Mouse (Mus musculus) Patski (cell line): ENCODE data around the gene Emc10. TPM values are rescaled to one million over a fixed set of nuclear protein-coding genes. Genes with fewer than 3 reads are reported as not detected.

Experiments used
- ATAC-seq: fragments of 100-300 bp; one replicate; pipeline ENCODE4 v1.8.0; 2021
- CTCF ChIA-PET: fragments of 350-600 bp; sonication (Branson Sonifier 250); formaldehyde crosslinking; loops from one replicate; lab custom pipeline; 2022; ENCODE audit warnings: inconsistent platforms; lab: Charles Lee
- POLR2A ChIA-PET: fragments of 350-600 bp; sonication (Branson Sonifier 250); formaldehyde crosslinking; loops from one replicate; lab custom pipeline; 2022; ENCODE audit warnings: antibody characterized with exemption, inconsistent platforms; lab: Charles Lee
- DNase-seq: peaks from one replicate; pipeline ENCODE4 v3.0.0-alpha.2; 2011; ENCODE audit warnings: low read depth, low spot score
- H3K27me3 ChIP-seq: fragments of 371-371 bp; one replicate; pipeline ENCODE4 v1.5.1; 2021
- CTCF ChIP-seq: fragments of 100-300 bp; IDR thresholded peaks from one replicate; pipeline ENCODE4 v1.5.1; 2021
- in situ Hi-C: fragments of 300-500 bp; cut with MboI; formaldehyde crosslinking; loops from 3 replicates; pipeline ENCODE4 v1.11.1; 2018; ENCODE audit warnings: low pct_unique_long_range_greater_than_20kb, mixed read lengths
- polyA plus RNA-seq: library from polyadenylated mRNA; unstranded; gene quantifications from one replicate; pipeline ENCODE4 v1.2.3, GENCODE M21; 2021

The Emc10 gene
- polyA plus RNA-seq, 1 experiment from 2014 or later: 249 TPM

DNA sequence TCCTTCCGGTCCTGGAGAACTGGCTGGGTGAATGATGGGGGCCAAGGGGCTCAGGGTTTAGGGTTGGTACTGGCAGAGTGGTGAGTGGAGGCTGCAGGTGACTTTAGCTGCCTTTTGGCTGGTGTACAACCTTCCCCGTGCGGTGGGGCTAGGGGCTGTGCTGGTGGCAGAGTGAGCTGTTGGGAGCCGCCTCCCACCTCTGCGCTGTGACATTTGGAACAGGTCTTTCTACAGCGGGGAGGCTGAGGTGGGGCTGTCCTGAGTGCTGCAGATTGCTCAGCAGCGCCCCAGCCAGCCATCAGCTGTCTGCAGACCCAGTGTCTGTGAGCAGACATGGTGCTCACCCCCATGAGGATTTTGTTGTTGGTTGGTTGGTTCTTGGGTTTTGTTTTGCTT, 50.8 kb downstream of the Emc10 start:
- no peak for TF ChIP-seq CTCF
- CTCF ChIA-PET: no interaction called here
- H3K27me3 ChIP-seq: peaks cover 78% of the 10 kb centered on the region
- ATAC-seq (no peak), DNase-seq (no peak)
- in situ Hi-C loops: no loop called here
- POLR2A ChIA-PET: no interaction called here

DNA sequence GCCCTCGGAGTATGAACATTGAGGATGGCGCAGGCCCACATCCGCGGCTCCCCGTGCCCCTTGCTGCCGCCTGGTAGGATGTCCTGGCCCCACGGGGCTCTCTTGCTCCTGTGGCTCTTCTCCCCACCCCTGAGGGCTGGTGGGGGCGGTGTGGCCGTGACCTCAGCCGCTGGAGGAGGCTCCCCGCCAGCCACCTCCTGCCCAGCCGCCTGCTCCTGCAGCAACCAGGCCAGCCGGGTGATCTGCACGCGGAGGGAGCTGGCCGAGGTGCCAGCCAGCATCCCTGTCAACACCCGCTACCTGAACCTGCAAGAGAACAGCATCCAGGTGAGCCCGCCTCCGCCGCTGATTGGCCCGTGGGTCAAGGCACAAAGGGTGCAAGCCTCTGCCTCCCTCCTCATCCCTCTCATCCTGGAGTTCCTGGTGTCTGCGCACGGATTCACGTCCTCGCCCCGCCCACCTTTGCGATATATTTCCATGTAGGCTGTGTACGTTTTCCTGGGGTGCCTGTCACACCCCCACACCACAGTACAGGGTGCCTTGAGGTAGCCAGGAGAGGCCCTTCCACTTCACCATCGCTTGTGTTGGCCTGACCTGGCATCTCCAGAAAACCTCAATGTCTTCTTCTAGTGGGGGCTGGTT, 51.3 kb downstream of the Emc10 start:
- DNase-seq (no peak), ATAC-seq (no peak)
- ChIA-PET CTCF (no interaction called here), POLR2A (no interaction called here)
- in situ Hi-C loops: no loop called here
- H3K27me3 ChIP-seq: peaks cover 78% of the 10 kb centered on the region
- TF ChIP-seq CTCF: no peak

DNA sequence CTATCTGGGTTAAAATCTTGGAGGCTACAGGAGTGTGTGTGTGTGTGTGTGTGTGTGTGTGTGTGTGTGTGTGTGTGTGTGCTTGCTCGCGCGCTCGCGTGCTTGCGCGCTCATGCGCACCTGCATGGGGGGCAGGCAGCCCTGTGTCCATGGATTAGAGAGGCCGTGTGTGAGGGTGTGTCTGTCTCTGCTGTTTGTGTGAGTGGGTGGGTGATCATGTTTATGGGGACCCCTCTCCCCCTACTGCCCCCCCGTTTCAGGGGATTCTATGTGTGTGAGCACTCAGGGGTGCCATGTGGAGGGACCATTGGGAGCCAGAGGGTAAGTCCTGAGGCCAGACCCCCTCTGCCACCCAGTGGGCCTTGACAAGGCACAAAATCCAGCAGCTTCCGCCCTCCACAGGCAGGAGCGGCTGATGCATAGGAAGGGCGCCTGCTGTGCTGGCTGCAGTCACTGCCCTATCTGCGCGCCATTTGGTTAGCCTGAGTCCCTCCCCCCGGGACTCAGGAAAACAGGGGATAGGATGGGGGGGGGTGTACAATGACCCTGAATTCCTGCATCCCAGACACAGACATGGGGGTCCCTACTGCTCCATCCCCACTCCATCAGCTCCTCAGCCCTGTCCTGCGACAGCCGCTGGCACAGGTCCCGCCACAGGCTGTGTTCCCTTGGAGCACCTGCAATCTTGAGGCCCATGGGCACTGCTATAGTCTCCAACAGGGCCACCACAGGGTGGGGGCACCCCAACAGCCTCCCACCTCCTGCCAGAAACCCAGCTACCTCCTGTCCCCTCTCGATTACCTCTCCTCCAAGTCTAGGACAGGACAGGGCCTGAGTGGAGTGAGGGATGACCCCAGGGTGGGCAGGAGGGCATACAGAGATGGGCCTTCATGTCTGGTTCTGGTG, 52.8 kb downstream of the Emc10 start:
- TF ChIP-seq CTCF: no peak
- CTCF ChIA-PET: no interaction called here
- ATAC-seq: no peak
- peaks cover 81% of the 10 kb centered on the region for H3K27me3 ChIP-seq
- in situ Hi-C loops: no loop called here
- DNase-seq: no peak
- POLR2A ChIA-PET: no interaction called here

- TF ChIP-seq CTCF: no peak
These were observed 53.9 kb downstream of the Emc10 start for GRCm38 (mm10) chr7:44442407-44442821.

GRCm38 (mm10) chr7:44441648-44442109, 54.6 kb downstream of the Emc10 start:
- H3K27me3 ChIP-seq: peaks cover 81% of the 10 kb centered on the region
- in situ Hi-C loops: no loop called here
- ATAC-seq (no peak), DNase-seq (no peak)
- ChIA-PET CTCF (no interaction called here), POLR2A (no interaction called here)
- TF ChIP-seq CTCF: no peak

More at GRCm38 (mm10) chr7:44442407-44442821, 53.9 kb downstream of the Emc10 start:
- in situ Hi-C loops: no loop called here
- H3K27me3 ChIP-seq: peaks cover 83% of the 10 kb centered on the region
- DNase-seq (no peak), ATAC-seq (no peak)
- CTCF ChIA-PET: no interaction called here
- POLR2A ChIA-PET: no interaction called here

DNA sequence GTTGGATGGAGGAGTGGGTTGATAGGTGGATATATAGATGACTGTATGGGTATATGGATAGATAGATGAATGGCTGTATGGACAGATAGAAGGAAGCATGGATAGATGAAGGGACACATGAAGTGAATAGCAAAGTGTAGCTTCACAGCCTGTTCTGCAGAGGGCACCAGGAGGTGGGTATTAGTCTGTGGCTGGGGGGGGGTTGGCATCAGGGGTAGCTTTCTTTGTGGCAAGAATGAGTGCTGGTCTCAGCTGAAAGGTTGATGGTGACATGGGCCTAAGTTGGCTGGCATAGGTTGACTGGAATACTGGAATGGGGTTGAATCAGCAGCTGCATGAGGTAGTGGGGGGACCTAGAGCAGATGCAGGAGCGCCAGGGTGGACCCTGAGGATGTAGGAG, 55.1 kb downstream of the Emc10 start:
- in situ Hi-C loops: no loop called here
- no peak for TF ChIP-seq CTCF
- peaks cover 79% of the 10 kb centered on the region for H3K27me3 ChIP-seq
- CTCF ChIA-PET: no interaction called here
- ATAC-seq (no peak), DNase-seq (no peak)
- POLR2A ChIA-PET: no interaction called here

DNA sequence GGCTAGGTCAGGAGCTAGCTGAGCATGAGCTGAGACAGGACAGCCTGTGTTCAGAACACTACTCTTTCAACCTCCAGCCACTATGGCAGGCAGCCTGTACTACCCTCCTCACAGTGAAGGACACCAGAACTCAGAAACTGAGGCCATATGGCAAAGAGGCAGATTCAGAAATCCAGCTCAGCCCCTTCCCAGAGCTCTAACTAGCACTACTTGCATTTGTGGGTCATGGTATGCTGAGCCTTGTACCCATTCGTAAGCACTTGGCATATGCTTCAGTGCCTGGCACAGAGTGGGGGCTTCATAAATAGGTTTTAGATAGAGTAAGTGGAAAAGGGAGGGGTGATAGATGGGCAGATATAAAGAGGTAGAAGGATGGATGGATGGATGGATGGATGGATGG, 55.9 kb downstream of the Emc10 start:
- DNase-seq: no peak
- POLR2A ChIA-PET: no interaction called here

More for the DNA sequence above, 55.9 kb downstream of the Emc10 start:
- no peak for ATAC-seq
- H3K27me3 ChIP-seq: peaks cover 79% of the 10 kb centered on the region
- TF ChIP-seq CTCF: no peak
- in situ Hi-C loops: no loop called here
- CTCF ChIA-PET: no interaction called here

Other genes starting within 250 kb of the Emc10 start
- gene 1700028J19Rik, start 249.8 kb downstream of the Emc10 start, polyA plus RNA-seq: 0.23 TPM
- 32.3 TPM for gene 2410002F23Rik, start 249.8 kb downstream of the Emc10 start, polyA plus RNA-seq
- not detected for gene Acp4, start 239.2 kb downstream of the Emc10 start, polyA plus RNA-seq
- gene Gm15517, start 235.1 kb downstream of the Emc10 start, polyA plus RNA-seq: not detected
- gene Clec11a, start 189.6 kb downstream of the Emc10 start, polyA plus RNA-seq: 0.68 TPM
- 1.9 TPM for gene Shank1, start 186.3 kb downstream of the Emc10 start, polyA plus RNA-seq
- 6.4 TPM for gene Syt3, start 112.4 kb downstream of the Emc10 start, polyA plus RNA-seq
- 0.98 TPM for gene 1700008O03Rik, start 110.7 kb downstream of the Emc10 start, polyA plus RNA-seq
- 0.03 TPM for gene Lrrc4b, start 67.5 kb downstream of the Emc10 start, polyA plus RNA-seq
- not detected for gene Aspdh, start 31.1 kb downstream of the Emc10 start, polyA plus RNA-seq
- 70.4 TPM for gene Josd2, start 28.5 kb downstream of the Emc10 start, polyA plus RNA-seq
- 6.9 TPM for gene Fam71e1, start 52 bp upstream of the Emc10 start, polyA plus RNA-seq
- gene Mybpc2, start 28.1 kb upstream of the Emc10 start, polyA plus RNA-seq: 0.08 TPM
- 0.14 TPM for gene Spib, start 35.5 kb upstream of the Emc10 start, polyA plus RNA-seq
- 30.9 TPM for gene Pold1, start 52.3 kb upstream of the Emc10 start, polyA plus RNA-seq
- 113 TPM for gene Nr1h2, start 57.4 kb upstream of the Emc10 start, polyA plus RNA-seq
- 2.7 TPM for gene Napsa, start 75.9 kb upstream of the Emc10 start, polyA plus RNA-seq
- 0.18 TPM for gene Kcnc3, start 94.1 kb upstream of the Emc10 start, polyA plus RNA-seq
- 0.31 TPM for gene Myh14, start 174.3 kb upstream of the Emc10 start, polyA plus RNA-seq
- gene Izumo2, start 212.2 kb upstream of the Emc10 start, polyA plus RNA-seq: not detected